20 mouse cellular contexts compared by ENCODE assay signal in the genomic region with DNA sequence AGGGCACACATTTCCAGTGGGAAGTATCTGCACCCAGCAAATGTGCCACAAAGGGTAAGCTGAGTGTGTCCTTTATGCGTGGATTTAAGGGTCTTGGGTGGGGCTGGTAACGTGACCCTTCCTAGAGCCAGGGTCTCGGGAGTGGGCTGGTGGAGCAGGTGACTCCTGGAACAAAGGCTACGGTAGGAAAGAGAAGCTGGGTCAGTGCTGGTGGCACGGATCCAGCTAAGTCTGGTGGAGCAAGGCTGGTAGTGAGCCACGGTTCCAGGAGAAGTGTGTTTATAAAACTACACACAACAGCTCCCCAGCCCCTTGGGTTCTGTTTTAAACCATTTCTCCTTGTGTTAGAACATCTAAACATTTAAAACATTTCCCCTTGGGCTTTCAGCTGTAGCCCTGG.
A peak's percentile ranks its signal among the peaks of the same experiment; 100 is the strongest.
DNase-seq lines count a peak whose midpoint lies in the region; ATAC-seq lines count a peak whose summit lies in the region.
"Had no signal": no experiment of that assay in that cellular context is flagged by ENCODE, and none has a peak within 500 bp of the region (broad histone marks: within the 10 kb centered on the region; RNA-seq: fewer than 3 reads in every experiment).

No protein-coding gene starts in this region.

- no peaks in the 10 kb centered on the region for H3K27me3 ChIP-seq in intestine, embryonic 16.5 days (replicated peaks; ENCODE audit: control insufficient read depth, insufficient read depth, low read length)
- H3K27me3 ChIP-seq: CH12.LX; midbrain, embryonic 12.5 days; neural tube, embryonic 15.5 days; stomach, embryonic 15.5 days had no signal

- H3K4me2 ChIP-seq in intestine, embryonic 16.5 days (ENCODE audit: low read depth, low read length): no peak overlapping the region
- H3K4me2 ChIP-seq: midbrain, embryonic 12.5 days; neural tube, embryonic 15.5 days; stomach, embryonic 15.5 days had no signal

- WGBS in intestine, embryonic 16.5 days: 59% methylated on average over 6 of the region's 6 CpGs

- H3K9ac ChIP-seq in intestine, embryonic 16.5 days (ENCODE audit: low read depth, low read length): no peak overlapping the region
- H3K9ac ChIP-seq: forebrain, postnatal 0 days; midbrain, embryonic 12.5 days; neural tube, embryonic 15.5 days; stomach, embryonic 15.5 days had no signal

- ATAC-seq in intestine, embryonic 16.5 days: no peak
- ATAC-seq: forebrain, postnatal 0 days; hindbrain, postnatal 0 days; intestine, postnatal 0 days; Patski had no signal

- no peak overlapping the region for H3K4me3 ChIP-seq in intestine, embryonic 16.5 days (ENCODE audit: low read length)
- H3K4me3 ChIP-seq: midbrain, embryonic 12.5 days; neural tube, embryonic 15.5 days; stomach, embryonic 15.5 days had no signal

- DNase-seq in cerebellum, postnatal 14 days: peak; percentile 54 to 59
- DNase-seq in cerebellum, adult 18-20 months: no peak
- peak; percentile 5 to 36 for DNase-seq in heart, adult 18-20 months
- DNase-seq in heart, postnatal 4 days: no peak
- peak; percentile 24 for DNase-seq in left cerebral cortex, postnatal 4 days
- no peak for DNase-seq in left cerebral cortex, adult 11 months (ENCODE audit: low spot score)
- DNase-seq: B cell, adult 2 months; forebrain, postnatal 0 days; gastrocnemius, postnatal 36 days; right cerebral cortex, adult 18-20 months; thymus, postnatal 25 days had no signal

- no peak overlapping the region for H3K27ac ChIP-seq in intestine, embryonic 16.5 days (ENCODE audit: low read length)
- H3K27ac ChIP-seq: hindbrain, postnatal 0 days; midbrain, embryonic 12.5 days; neural tube, embryonic 15.5 days; stomach, embryonic 15.5 days had no signal

- intact Hi-C loops in left cerebral cortex, postnatal 4 days (cut with DNase I): no loop called here

- no peaks in the 10 kb centered on the region for H3K36me3 ChIP-seq in intestine, embryonic 16.5 days (ENCODE audit: control insufficient read depth, insufficient read depth, low read length)
- H3K36me3 ChIP-seq: G1E; midbrain, embryonic 12.5 days; neural tube, embryonic 15.5 days; stomach, embryonic 15.5 days had no signal

- H3K9me3 ChIP-seq in intestine, embryonic 16.5 days (ENCODE audit: control insufficient read depth, low read length): 0 out of 2 replicates have a peak, but pooled peaks cover 4% of the 10 kb centered on the region
- H3K9me3 ChIP-seq: neural tube, embryonic 15.5 days; stomach, embryonic 15.5 days had no signal

- no peaks in the 10 kb centered on the region for H3K4me1 ChIP-seq in intestine, embryonic 16.5 days (ENCODE audit: control insufficient read depth, insufficient read depth, low read length)
- H3K4me1 ChIP-seq: midbrain, embryonic 12.5 days; neural tube, embryonic 15.5 days; stomach, embryonic 15.5 days had no signal

Comparison
In these comparisons a context has a peak if more than half of its experiments do, and no peak if none do; other contexts are left out.
1. DNase-seq: peak in cerebellum, postnatal 14 days (2 of 2), heart, adult 18-20 months (2 of 2) and left cerebral cortex, postnatal 4 days (single experiment); none in cerebellum, adult 18-20 months (0 of 2), heart, postnatal 4 days (single experiment) and left cerebral cortex, adult 11 months (single experiment).